Mouse (Mus musculus) CD4-positive naive resting alpha-beta T cell, adult 76 days (primary cell): ENCODE measurements around the gene Gm5591. TPM values are rescaled to one million over a fixed set of nuclear protein-coding genes. Genes with fewer than 3 reads are reported as not detected.

ENCODE experiments used
- total RNA-seq: library from RNA; stranded (reverse); gene quantifications from one replicate; pipeline ENCODE4 v1.2.4, GENCODE M21; 2023

Gene Gm5591
- not detected for total RNA-seq

GRCm38 (mm10) chr7:38528093-38528492 is at the start of gene Gm5591:
Gm5591 (minus strand) TSS chr7:38528193.

